Mouse (Mus musculus) cerebellum, postnatal 10 days (tissue): ENCODE results near the gene Olfr1505.

Experiments used
- DNase-seq, 2 experiments: peaks; one replicate each; pipeline ENCODE4 v3.0.0; 2021; ENCODE audit warnings: mixed read lengths in 2 of 2

The Olfr1505 gene

GRCm38 (mm10) chr19:13913230-13913629 lies at the start of gene Olfr1505:
Gene Olfr1505, plus strand, starts transcription at chr19:13913530.
- no peak for DNase-seq

GRCm38 (mm10) chr19:13897828-13898227 lies 15.5 kb upstream of the Olfr1505 start, which contains the start of gene Olfr1504:
Gene Olfr1504, minus strand, starts transcription at chr19:13897928.
- DNase-seq: no peak
